Mouse (Mus musculus) B cell, adult 2 months (primary cell): Measurements from ENCODE around the gene Prkcb.

Source experiments
- DNase-seq, 2 experiments: peaks; one replicate each; pipeline ENCODE4 v3.0.0; 2022

Gene Prkcb

DNA sequence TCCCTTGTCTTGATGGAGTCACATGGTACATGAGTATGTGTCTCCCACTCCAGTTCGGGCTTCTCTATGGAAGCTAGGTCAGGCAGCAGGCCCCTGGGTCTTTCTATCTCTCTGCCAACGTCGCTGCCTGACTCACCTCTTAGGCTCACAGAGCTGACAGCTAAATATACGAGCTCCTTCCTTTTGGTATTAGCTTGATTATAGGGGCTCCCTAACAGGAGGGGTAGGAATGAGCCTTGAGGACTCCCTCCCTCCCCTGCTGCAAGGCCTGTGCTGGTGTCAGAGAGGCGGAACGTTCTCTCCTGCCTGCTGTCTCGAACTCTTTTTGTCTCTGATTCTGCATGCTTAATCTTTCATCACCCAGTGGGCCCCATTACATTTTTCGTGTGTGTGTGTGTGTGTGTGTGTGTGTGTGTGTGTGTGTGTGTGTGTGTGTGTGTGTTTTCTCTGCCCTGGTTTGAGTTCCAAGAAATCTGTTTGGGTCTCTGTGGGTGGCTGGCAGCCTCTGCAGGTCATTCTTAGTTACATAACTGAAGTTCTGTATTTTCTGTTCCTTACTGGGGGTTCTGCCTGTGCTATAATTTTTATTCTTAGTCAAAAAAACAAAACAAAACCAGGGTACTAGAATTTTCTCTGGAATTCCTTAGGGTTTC, 33.6 kb downstream of the Prkcb start:
- no peak for DNase-seq

DNA sequence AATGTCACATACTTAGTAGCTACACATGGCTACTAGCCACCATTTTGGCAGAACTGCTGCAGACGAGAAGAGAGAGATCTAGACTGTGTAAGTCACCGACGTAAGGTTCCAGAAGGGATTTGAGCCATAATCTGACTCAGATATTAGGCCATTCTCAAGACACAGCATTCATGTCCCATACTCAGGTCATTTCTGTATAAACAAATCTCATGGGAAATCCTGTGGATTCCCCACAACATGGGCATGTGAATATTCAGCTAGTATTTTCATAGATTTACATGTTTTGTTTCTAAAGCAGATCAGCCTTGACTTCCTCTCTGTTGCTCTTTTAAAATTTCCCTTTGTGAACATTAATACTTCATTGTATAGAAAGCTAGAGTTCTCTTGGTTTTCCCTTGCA, 39.4 kb downstream of the Prkcb start:
- DNase-seq: no peak

DNA sequence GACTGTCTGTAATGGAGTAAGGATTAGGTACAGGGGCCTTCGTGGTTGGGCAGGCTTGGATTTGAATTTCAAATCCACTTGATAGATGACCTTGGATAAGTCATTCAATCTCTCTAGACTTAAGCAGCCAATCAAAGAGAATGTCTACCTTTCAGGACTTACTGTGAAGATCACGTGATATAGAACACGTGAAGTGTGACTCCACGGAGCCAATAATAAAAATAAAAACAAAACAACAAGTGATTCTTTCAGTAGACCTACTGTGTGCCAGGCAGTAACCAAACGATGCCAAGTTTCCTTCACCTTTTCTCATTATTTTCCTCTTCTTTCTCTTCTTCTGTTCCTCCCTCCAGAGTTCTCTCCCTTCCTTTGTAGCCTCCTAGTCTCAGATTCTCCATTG, 39.9 kb downstream of the Prkcb start:
- no peak for DNase-seq

DNA sequence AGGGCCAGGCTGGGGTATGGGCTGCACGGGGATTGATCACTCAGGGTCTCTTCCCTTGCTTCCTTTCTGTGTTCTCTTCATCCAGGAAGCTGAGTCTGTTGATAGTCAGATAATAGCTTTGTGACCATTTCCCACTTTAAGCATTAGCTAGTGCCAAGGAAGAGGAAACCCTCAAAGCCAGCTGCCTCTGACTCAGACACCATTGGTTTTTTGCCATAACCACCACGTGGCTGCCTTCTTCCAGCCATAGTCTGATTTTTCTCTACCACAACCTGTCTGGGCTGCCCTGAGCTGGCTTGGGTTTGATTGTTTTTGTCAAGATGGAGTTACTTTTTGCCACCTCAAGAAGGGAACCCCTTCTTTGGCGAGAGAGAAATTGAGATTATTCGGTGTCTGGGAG, 41.0 kb downstream of the Prkcb start:
- peak in 1 of 2 experiments; percentile 40 for DNase-seq

- no peak for DNase-seq
Measured at GRCm38 (mm10) chr7:122333686-122334085, 45.1 kb downstream of the Prkcb start.

GRCm38 (mm10) chr7:122337302-122337701, 48.8 kb downstream of the Prkcb start:
- no peak for DNase-seq

- DNase-seq: no peak
Measured at GRCm38 (mm10) chr7:122338055-122338454, 49.5 kb downstream of the Prkcb start.

GRCm38 (mm10) chr7:122339476-122339875, 50.9 kb downstream of the Prkcb start:
- no peak for DNase-seq

- no peak for DNase-seq
Measured at GRCm38 (mm10) chr7:122341813-122342212, 53.3 kb downstream of the Prkcb start.

GRCm38 (mm10) chr7:122344656-122345055, 56.1 kb downstream of the Prkcb start:
- no peak for DNase-seq

DNA sequence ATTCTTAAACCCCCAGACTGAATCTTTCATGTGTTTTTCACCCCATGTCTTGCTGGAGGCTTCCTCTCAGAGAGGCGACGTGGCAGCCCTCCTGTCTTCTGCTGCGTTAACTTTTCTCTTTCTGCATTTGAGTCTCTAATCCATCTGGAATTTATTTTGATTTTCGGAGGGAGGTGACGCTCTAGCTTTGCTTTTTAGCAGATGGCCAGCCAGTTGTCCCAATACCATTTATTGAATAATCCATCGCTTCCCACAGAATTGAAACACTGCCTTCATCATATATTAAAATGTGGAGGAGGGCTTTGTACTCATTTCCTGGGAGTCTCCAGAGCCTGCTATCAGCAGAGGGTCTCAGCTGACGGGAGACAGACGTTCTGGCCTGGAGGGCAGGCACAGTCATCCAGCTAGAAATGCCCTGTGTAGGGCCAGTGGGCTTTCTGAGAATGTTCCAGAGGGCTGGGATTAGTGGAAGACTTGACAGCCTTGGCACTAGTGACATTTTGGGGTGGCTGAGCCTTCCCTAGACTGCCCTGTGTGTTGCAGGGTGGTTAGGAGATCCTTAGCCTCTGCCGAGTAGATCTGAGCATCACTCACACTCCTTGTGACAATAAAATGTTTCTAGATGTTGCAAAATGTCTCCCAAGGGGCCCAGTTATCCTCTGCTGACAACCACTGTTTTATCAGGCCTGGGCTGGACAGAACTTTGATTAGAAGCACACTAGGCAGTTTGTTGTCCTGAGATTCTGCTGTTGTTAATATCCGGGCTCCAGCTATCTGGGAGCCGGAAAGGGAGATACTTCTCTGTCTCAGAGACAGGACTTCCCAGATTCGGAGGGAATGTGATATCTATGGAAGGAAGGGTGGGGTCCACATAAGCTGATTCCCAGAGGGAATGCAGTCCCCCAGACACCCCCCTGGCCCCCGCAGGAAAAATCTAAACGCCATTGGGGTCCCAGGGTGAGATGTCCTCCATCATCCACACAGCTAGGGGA, 58.0 kb downstream of the Prkcb start:
- DNase-seq: no peak

DNA sequence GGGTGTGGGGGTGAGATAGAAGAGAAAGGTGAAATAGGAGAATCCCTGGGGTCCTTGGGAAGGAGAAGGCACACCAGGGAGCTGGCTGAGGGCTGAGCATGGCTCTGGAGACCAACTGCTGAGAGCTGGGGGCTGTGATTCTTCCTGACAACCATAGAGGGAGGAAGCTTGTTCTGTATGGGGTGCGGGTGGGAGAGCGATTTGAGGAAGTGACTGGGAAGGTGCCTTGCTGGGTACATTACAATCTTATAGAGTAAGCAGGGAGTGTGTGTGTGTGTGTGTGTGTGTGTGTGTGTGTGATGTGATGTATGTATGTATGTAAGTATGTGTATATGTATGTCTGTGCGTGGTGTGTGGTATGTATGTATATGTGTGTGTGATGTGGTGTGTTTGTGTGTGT, 58.9 kb downstream of the Prkcb start:
- peak; percentile 51 to 58 for DNase-seq

- no peak for DNase-seq
Measured at GRCm38 (mm10) chr7:122349961-122350360, 61.4 kb downstream of the Prkcb start.

GRCm38 (mm10) chr7:122350741-122351140, 62.2 kb downstream of the Prkcb start:
- no peak for DNase-seq

GRCm38 (mm10) chr7:122351816-122352215, 63.3 kb downstream of the Prkcb start:
- peak; percentile 45 to 54 for DNase-seq

DNA sequence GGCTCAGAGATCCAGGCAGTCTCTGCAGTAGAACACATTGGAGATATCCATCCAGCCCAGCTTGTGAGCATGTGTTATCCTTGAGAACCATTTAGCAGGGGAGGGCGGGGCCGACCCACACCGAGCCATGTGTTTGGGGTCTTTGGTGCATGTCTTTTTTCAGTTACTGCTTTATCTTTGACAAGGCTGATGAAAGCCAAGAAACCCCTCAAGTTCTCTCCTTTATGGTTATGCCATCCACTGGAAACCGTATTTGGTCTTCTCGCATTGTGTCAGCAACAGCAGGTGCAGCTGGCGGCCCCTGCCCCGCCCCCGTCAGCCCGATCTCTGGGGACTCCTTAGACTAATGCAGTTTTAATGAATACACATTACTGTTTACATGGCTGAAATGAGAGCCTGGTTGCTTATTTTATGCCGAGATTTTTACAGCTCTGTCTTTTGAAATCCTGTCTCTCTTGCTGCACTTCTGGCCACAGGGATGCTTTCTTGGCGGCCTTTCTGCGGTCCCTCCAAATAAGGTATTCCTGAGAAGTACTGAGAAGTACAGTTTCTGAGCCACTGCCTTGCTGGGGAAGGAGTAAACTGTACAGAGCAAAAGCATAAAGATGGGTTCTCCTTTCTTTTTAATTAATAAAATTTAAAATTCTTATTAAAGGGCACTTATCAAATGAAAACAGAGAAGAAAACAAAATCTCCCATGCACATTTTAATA, 64.2 kb downstream of the Prkcb start:
- peak; percentile 73 to 79 for DNase-seq

DNA sequence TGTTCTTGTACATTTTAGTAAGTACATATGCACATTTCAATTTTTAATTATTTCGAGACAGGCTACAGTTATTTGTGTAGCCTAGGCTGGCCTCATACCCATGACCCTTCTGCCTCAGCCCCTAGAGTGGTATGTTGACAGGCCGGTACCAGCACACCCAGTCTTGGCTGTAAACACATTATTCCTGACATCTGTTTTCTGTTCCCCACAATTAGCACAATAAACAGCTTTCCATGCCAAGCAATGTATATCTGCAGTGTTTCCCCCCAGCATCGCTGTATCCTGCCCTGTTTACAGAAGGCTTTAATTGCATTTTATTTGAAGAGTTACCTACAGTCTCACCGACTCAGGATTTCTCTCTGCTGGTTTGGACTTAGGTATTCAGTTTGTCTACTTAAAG, 64.8 kb downstream of the Prkcb start:
- no peak for DNase-seq

- DNase-seq: no peak
Measured at GRCm38 (mm10) chr7:122356941-122357340, 68.4 kb downstream of the Prkcb start.

DNA sequence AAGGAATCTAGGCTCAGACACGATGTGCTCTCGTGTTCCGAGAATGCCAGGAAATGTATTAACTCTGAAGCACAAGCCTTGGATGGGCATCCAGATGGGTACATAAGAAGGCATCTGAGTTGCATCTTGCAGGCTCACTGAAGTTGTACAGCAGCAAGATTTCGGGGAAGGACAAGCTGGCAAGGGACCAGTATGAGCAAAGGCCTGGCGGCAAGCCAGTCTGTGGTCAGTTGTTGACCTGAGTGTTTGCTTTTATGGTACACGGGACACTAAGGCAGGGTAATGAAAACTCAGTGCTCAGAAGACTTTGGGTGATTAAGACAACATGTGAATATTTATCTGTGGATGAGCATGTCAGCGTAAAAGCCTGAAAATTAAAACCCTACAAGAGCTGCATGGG, 69.3 kb downstream of the Prkcb start:
- DNase-seq: no peak

- no peak for DNase-seq
Measured at GRCm38 (mm10) chr7:122366635-122367034, 78.1 kb downstream of the Prkcb start.

DNA sequence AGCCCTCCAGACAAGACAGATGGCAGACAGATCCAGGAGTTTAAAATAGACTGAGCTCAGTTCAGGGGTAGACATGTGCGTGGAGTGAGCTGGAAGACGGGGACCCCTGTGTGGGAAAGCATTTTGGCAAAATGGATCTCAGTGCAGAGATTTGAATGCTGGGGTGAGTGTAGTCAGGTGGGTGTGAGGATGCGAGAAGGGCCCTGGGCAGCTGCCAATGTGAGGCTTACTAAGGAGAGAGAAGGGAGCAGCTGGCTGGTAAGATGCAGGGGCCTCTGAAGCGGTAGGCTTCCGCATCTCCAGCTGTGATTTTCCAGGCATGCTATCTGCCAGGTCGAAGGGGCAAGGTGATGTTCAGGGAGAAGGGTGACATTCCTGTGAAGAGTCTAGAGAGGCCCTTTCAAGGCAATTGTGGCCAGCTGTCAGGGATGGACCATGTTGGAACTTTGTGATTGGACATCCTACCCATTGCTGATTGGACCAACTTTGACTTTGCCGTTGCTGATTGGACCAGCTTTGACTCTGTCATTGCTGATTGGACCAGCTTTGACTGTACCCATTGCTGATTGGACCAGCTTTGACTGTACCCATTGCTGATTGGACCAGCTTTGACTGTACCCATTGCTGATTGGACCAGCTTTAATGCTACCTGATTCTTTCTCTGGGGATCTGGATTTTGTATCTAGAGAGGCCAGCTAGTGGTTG, 78.9 kb downstream of the Prkcb start:
- DNase-seq: no peak

DNA sequence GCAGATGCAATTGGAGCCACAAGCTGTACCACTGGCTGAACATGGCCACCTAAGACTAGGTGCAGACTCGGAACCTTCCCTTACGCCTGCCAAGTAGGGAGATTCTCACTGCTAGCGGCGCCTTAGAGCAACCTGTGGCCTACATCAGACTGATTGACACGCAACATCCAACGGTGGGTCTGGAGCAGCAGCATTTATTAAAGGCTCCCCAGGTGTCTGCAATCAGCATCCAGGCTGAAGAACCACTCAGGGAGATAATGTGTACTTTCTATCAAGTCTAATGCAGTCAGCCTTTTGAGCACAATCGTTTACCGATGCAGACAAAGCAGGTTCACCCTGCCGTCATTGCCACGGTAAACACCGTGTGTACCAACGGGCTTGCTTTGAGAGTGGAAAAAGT, 81.9 kb downstream of the Prkcb start:
- DNase-seq: no peak

DNA sequence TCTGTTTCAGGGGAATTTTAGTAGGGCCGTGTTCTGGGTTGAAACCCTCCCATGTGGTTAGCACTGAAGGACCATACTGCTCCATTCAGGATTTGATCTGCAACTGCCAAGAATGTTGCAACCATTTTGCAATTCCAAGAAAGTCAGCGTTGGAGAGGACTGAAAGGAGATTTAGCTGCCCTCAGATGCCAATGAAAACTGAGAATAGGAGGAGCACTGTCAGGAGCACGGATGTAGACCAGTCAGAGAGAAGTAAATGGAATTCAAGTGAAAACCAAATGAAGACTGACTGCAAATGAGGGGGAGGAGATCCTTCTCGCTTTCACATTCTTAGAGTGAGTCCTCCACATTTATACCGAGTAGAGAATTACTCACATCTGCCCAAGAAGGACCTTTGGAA, 83.4 kb downstream of the Prkcb start:
- DNase-seq: no peak
